Mouse (Mus musculus) liver, embryonic 11.5 days (tissue): Measurements from ENCODE around the gene Hephl1. TPM values are rescaled to one million over a fixed set of nuclear protein-coding genes. Genes with fewer than 3 reads are reported as not detected.
"Not testable (repeated sequence)": the region's sequence is repeated elsewhere in the genome, so short reads cannot be mapped to it uniquely, and the experiment has no call there.

Source experiments
- ATAC-seq: fragments of 200-750 bp; cut with Nextera tagmentation; replicated peaks from 2 replicates; pipeline ENCODE4 v1.8.0; 2017; ENCODE audit warnings: moderate number of reproducible peaks, mild to moderate bottlenecking, moderate TSS enrichment, moderate library complexity; ENCODE audit not compliant: low FRiP score
- DNase-seq: peaks from one replicate; pipeline ENCODE4 v3.0.0-alpha.2; 2017; ENCODE audit warnings: low spot score
- H3K27ac ChIP-seq: fragments of 300-500 bp; sonication (generic); 2 replicates; pipeline ENCODE4 v1.5.1; 2014; ENCODE audit warnings: mild to moderate bottlenecking, low read depth, low read length, control low read depth
- H3K27me3 ChIP-seq: fragments of 300-500 bp; sonication (generic); replicated peaks from 2 replicates; pipeline ENCODE4 v1.6.1; 2014; ENCODE audit warnings: low read length, mixed read lengths; ENCODE audit not compliant: control insufficient read depth, insufficient read depth
- H3K36me3 ChIP-seq: fragments of 300-500 bp; sonication (generic); 2 replicates; pipeline ENCODE4 v1.6.1; 2014; ENCODE audit warnings: mild to moderate bottlenecking, low read length, moderate library complexity, mixed read lengths; ENCODE audit not compliant: control insufficient read depth, insufficient read depth
- H3K4me1 ChIP-seq: fragments of 300-500 bp; sonication (generic); replicated peaks from 2 replicates; pipeline ENCODE4 v1.6.1; 2014; ENCODE audit warnings: low read length, mixed read lengths; ENCODE audit not compliant: control insufficient read depth, insufficient read depth
- H3K4me2 ChIP-seq: fragments of 300-500 bp; sonication (generic); 2 replicates; pipeline ENCODE4 v1.6.1; 2014; ENCODE audit warnings: mild to moderate bottlenecking, control low read depth, moderate library complexity
- H3K4me3 ChIP-seq: fragments of 300-500 bp; sonication (generic); 2 replicates; pipeline ENCODE4 v1.5.1; 2014; ENCODE audit warnings: low read depth, low read length, control low read depth
- H3K9ac ChIP-seq: fragments of 300-500 bp; sonication (generic); 2 replicates; pipeline ENCODE4 v1.6.1; 2014; ENCODE audit warnings: low read depth, low read length, control low read depth
- H3K9me3 ChIP-seq: fragments of 300-500 bp; sonication (generic); 2 replicates; pipeline ENCODE4 v1.6.1; 2016; ENCODE audit warnings: low read length, inconsistent platforms, mixed read lengths; ENCODE audit not compliant: control insufficient read depth
- WGBS: fragments of 180-500 bp; shearing (Covaris S2); extraction: QIAGEN DNeasy Blood & Tissue Kit; methylation state at CpG from one replicate; pipeline ENCODE4 v1.1.7; 2014; 5-methylcytosine and 5-hydroxymethylcytosine counted together
- polyA plus RNA-seq: library from polyadenylated mRNA; unstranded; fragments of >200 nt; fragmentation: Nextera tagmentation; extraction: Ambion mirVana; gene quantifications from 2 replicates; pipeline ENCODE4 v1.2.1, GENCODE M21; 2014

Hephl1 gene
- polyA plus RNA-seq, 1 experiment from 2014 or later: not detected

- no peak overlapping the region for H3K9ac ChIP-seq
- no peaks in the 10 kb centered on the region for H3K9me3 ChIP-seq
- H3K27ac ChIP-seq: no peak overlapping the region
- no peak overlapping the region for H3K4me3 ChIP-seq
- no peak overlapping the region for H3K4me2 ChIP-seq
- no peaks in the 10 kb centered on the region for H3K4me1 ChIP-seq
- no peaks in the 10 kb centered on the region for H3K27me3 ChIP-seq
- ATAC-seq (no peak), DNase-seq (no peak)
- WGBS: 74% methylated on average over 6 of the region's 6 CpGs
- no peaks in the 10 kb centered on the region for H3K36me3 ChIP-seq
Measured at GRCm38 (mm10) chr9:15114102-15114501, 2.2 kb upstream of the Hephl1 start.

GRCm38 (mm10) chr9:15108101-15108500 is 3.8 kb downstream of the Hephl1 start:
- Histone ChIP-seq H3K4me1 (no peaks in the 10 kb centered on the region), H3K9ac (no peak overlapping the region), H3K4me3 (no peak overlapping the region), H3K27ac (no peak overlapping the region), H3K36me3 (no peaks in the 10 kb centered on the region), H3K4me2 (no peak overlapping the region), H3K27me3 (no peaks in the 10 kb centered on the region), H3K9me3 (no peaks in the 10 kb centered on the region)
- 79% methylated on average over 9 of the region's 9 CpGs for WGBS
- no peak for DNase-seq
- no peak for ATAC-seq

- Histone ChIP-seq H3K4me1 (no peaks in the 10 kb centered on the region), H3K27me3 (no peaks in the 10 kb centered on the region), H3K36me3 (no peaks in the 10 kb centered on the region), H3K4me3 (no peak overlapping the region), H3K27ac (no peak overlapping the region), H3K4me2 (no peak overlapping the region), H3K9me3 (no peaks in the 10 kb centered on the region), H3K9ac (no peak overlapping the region)
- 58% methylated on average over 4 of the region's 4 CpGs for WGBS
- ATAC-seq: no peak
- no peak for DNase-seq
Measured at GRCm38 (mm10) chr9:15105136-15105535, 6.8 kb downstream of the Hephl1 start.

GRCm38 (mm10) chr9:15103579-15104300 is 8.2 kb downstream of the Hephl1 start:
- no peaks in the 10 kb centered on the region for H3K36me3 ChIP-seq
- H3K4me1 ChIP-seq: 0 out of 2 replicates have a peak, but pooled peaks cover 1% of the 10 kb centered on the region
- no peaks in the 10 kb centered on the region for H3K9me3 ChIP-seq
- no peaks in the 10 kb centered on the region for H3K27me3 ChIP-seq
- ATAC-seq: no peak; the same call in 1 of the 2 replicates
- DNase-seq: no peak
- no peak overlapping the region for H3K4me2 ChIP-seq
- no peak overlapping the region for H3K9ac ChIP-seq
- H3K4me3 ChIP-seq: no peak overlapping the region
- WGBS: 37% methylated on average over 11 of the region's 11 CpGs
- no peak overlapping the region for H3K27ac ChIP-seq

GRCm38 (mm10) chr9:15101531-15102161 is 10.3 kb downstream of the Hephl1 start:
- Histone ChIP-seq H3K4me1 (peaks cover 15% of the 10 kb centered on the region), H3K36me3 (no peaks in the 10 kb centered on the region), H3K9ac (no peak overlapping the region), H3K9me3 (no peaks in the 10 kb centered on the region), H3K27ac (no peak overlapping the region), H3K4me2 (no peak overlapping the region), H3K4me3 (no peak overlapping the region), H3K27me3 (no peaks in the 10 kb centered on the region)
- ATAC-seq (no peak), DNase-seq (no peak)
- 70% methylated on average over 7 of the region's 7 CpGs for WGBS

GRCm38 (mm10) chr9:15098421-15098820 is 13.5 kb downstream of the Hephl1 start:
- H3K27me3 ChIP-seq, H3K9me3 ChIP-seq, H3K4me3 ChIP-seq, H3K4me2 ChIP-seq, H3K36me3 ChIP-seq, H3K27ac ChIP-seq, ATAC-seq, DNase-seq, H3K9ac ChIP-seq: not testable (repeated sequence)
- peaks cover 15% of the 10 kb centered on the region for H3K4me1 ChIP-seq
- WGBS: 91% methylated on average over 6 of the region's 7 CpGs

GRCm38 (mm10) chr9:15097172-15097571 is 14.7 kb downstream of the Hephl1 start:
- no peaks in the 10 kb centered on the region for H3K36me3 ChIP-seq
- DNase-seq: no peak
- H3K27me3 ChIP-seq: no peaks in the 10 kb centered on the region
- H3K4me1 ChIP-seq: peaks cover 15% of the 10 kb centered on the region
- no peaks in the 10 kb centered on the region for H3K9me3 ChIP-seq
- H3K4me3 ChIP-seq: no peak overlapping the region
- peak; percentile 86 for ATAC-seq
- no peak overlapping the region for H3K27ac ChIP-seq
- H3K9ac ChIP-seq: no peak overlapping the region
- 49% methylated on average over 2 of the region's 2 CpGs for WGBS
- H3K4me2 ChIP-seq: peak overlapping the region; percentile 3; the same call in 1 of the 2 replicates

GRCm38 (mm10) chr9:15096161-15096560 is 15.7 kb downstream of the Hephl1 start:
- Histone ChIP-seq H3K27ac (no peak overlapping the region), H3K4me3 (no peak overlapping the region), H3K27me3 (no peaks in the 10 kb centered on the region), H3K4me1 (peaks cover 15% of the 10 kb centered on the region), H3K36me3 (no peaks in the 10 kb centered on the region), H3K4me2 (no peak overlapping the region), H3K9me3 (no peaks in the 10 kb centered on the region), H3K9ac (no peak overlapping the region)
- WGBS: 82% methylated on average over 1 of the region's 1 CpGs
- ATAC-seq (no peak), DNase-seq (no peak)

GRCm38 (mm10) chr9:15095206-15095605 is 16.7 kb downstream of the Hephl1 start:
- Histone ChIP-seq H3K9ac (no peak overlapping the region), H3K36me3 (no peaks in the 10 kb centered on the region), H3K9me3 (no peaks in the 10 kb centered on the region), H3K4me3 (no peak overlapping the region), H3K4me1 (peaks cover 15% of the 10 kb centered on the region), H3K27ac (no peak overlapping the region), H3K4me2 (no peak overlapping the region), H3K27me3 (no peaks in the 10 kb centered on the region)
- no peak for ATAC-seq
- 53% methylated on average over 3 of the region's 3 CpGs for WGBS
- DNase-seq: no peak
